Mouse (Mus musculus) thymus, adult 2 months (tissue): ENCODE results near the gene Gnb5.

Experiments
- CTCF ChIP-seq: fragments of 200-500 bp; IDR thresholded peaks from 2 replicates; pipeline ENCODE4 v1.5.1; 2012; ENCODE audit warnings: mild to moderate bottlenecking, control low read depth, low read length, moderate library complexity, borderline replicate concordance; ENCODE audit not compliant: control insufficient read depth, poor library complexity, insufficient read depth; ENCODE audit errors: extremely low read depth
- POLR2A ChIP-seq: fragments of 200-500 bp; IDR thresholded peaks from 2 replicates; pipeline ENCODE4 v1.6.1; 2012; ENCODE audit warnings: mild to moderate bottlenecking, low read length, control low read depth, moderate library complexity; ENCODE audit not compliant: control insufficient read depth, poor library complexity, insufficient read depth; ENCODE audit errors: extremely low read depth

- TF ChIP-seq CTCF (no peak), POLR2A (no peak)
Observed at GRCm38 (mm10) chr9:75384337-75384962, 78.4 kb downstream of the Gnb5 start.
